Mouse (Mus musculus): ENCODE measurements around the gene Bid. TPM values are rescaled to one million over a fixed set of nuclear protein-coding genes. Genes with fewer than 3 reads are reported as not detected.

Gene Bid
- polyA plus RNA-seq, 1 experiment from 2014 or later, result 17.6 TPM

GRCm38 (mm10) chr6:120954241-120954640 is 37.6 kb upstream of the Bid start:
- Histone ChIP-seq H3K27me3 (ENCODE audit: control insufficient read depth, insufficient read depth, low read length) (no peaks in the 10 kb centered on the region), H3K4me2 (ENCODE audit: low read depth, low read length) (no peak overlapping the region), H3K36me3 (replicated peaks; ENCODE audit: control insufficient read depth, insufficient read depth, low read depth, low read length) (no peaks in the 10 kb centered on the region; the same call in 1 of the 2 replicates), H3K4me1 (ENCODE audit: control insufficient read depth, insufficient read depth, low read length) (no peaks in the 10 kb centered on the region), H3K27ac (replicated peaks; ENCODE audit: low read depth, low read length) (no peak overlapping the region), H3K9me3 (replicated peaks; ENCODE audit: control insufficient read depth, low read length) (no peaks in the 10 kb centered on the region), H3K4me3 (ENCODE audit: low read depth, low read length) (no peak overlapping the region), H3K9ac (replicated peaks; ENCODE audit: low read length) (no peak overlapping the region)
- DNase-seq (ENCODE audit: low spot score) (no peak), ATAC-seq (replicated peaks; ENCODE audit: insufficient number of reproducible peaks, low FRiP score, low TSS enrichment, low read depth) (no peak)
- WGBS, result 87% methylated on average over 8 of the region's 8 CpGs

GRCm38 (mm10) chr6:120952475-120952874 is 35.8 kb upstream of the Bid start:
- no peak overlapping the region for H3K27ac ChIP-seq (replicated peaks; ENCODE audit: low read depth, low read length)
- H3K9me3 ChIP-seq (replicated peaks; ENCODE audit: control insufficient read depth, low read length), result no peaks in the 10 kb centered on the region
- DNase-seq (ENCODE audit: low spot score), result no peak
- WGBS, result 90% methylated on average over 6 of the region's 6 CpGs
- H3K4me3 ChIP-seq (ENCODE audit: low read depth, low read length), result no peak overlapping the region
- no peak overlapping the region for H3K4me2 ChIP-seq (ENCODE audit: low read depth, low read length)
- H3K27me3 ChIP-seq (ENCODE audit: control insufficient read depth, insufficient read depth, low read length), result no peaks in the 10 kb centered on the region
- H3K4me1 ChIP-seq (ENCODE audit: control insufficient read depth, insufficient read depth, low read length), result no peaks in the 10 kb centered on the region
- H3K9ac ChIP-seq (replicated peaks; ENCODE audit: low read length), result no peak overlapping the region
- H3K36me3 ChIP-seq (replicated peaks; ENCODE audit: control insufficient read depth, insufficient read depth, low read depth, low read length), result no peaks in the 10 kb centered on the region
- ATAC-seq (replicated peaks; ENCODE audit: insufficient number of reproducible peaks, low FRiP score, low TSS enrichment, low read depth), result no peak

DNA sequence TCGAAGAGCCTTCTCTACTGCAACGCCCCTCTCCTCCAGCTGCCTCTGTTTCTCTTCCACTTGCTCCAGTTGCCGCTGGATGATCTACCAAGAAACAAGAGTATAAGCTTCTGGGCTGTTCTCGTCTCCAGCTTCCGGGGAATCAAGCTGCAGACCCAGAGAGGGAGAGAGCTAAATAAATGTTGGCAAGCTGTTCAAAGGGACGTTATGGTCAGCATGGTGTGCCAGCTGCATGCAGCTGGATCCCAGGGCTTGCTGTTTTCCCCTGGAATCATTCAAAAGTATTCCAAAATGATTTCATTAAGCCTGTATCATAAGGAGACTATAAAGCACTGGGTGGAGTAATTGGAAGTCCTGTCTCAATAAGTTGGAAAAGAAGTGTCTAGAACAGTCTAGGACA is 34.7 kb upstream of the Bid start:
- no peaks in the 10 kb centered on the region for H3K4me1 ChIP-seq (ENCODE audit: control insufficient read depth, insufficient read depth, low read length)
- no peaks in the 10 kb centered on the region for H3K9me3 ChIP-seq (replicated peaks; ENCODE audit: control insufficient read depth, low read length)
- ATAC-seq (replicated peaks; ENCODE audit: insufficient number of reproducible peaks, low FRiP score, low TSS enrichment, low read depth), result no peak
- no peaks in the 10 kb centered on the region for H3K36me3 ChIP-seq (replicated peaks; ENCODE audit: control insufficient read depth, insufficient read depth, low read depth, low read length)
- no peak overlapping the region for H3K4me3 ChIP-seq (ENCODE audit: low read depth, low read length)
- no peak overlapping the region for H3K9ac ChIP-seq (replicated peaks; ENCODE audit: low read length)
- WGBS, result 95% methylated on average over 6 of the region's 6 CpGs
- H3K27me3 ChIP-seq (ENCODE audit: control insufficient read depth, insufficient read depth, low read length), result no peaks in the 10 kb centered on the region
- no peak overlapping the region for H3K27ac ChIP-seq (replicated peaks; ENCODE audit: low read depth, low read length)
- no peak overlapping the region for H3K4me2 ChIP-seq (ENCODE audit: low read depth, low read length)
- DNase-seq (ENCODE audit: low spot score), result no peak

DNA sequence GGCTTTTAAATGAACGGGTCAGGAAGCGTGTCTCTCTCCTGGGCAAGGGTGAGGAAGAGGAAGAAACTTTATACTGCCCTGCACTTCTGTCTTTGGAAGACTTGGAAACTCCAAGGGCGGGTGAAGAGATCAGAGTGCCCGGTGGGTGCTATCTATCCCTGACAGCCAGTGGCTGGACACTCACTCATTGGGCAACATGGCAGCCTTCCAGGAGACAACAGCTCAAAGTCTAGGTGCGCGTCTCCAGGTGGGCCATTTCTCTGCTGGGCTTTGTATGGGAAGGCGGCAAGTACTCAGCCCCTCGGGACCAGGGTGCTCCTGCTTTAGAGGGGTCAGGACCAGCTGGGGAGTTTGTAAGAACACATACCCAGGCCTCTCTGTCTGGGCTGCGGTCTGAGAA is 28.9 kb upstream of the Bid start:
- no peaks in the 10 kb centered on the region for H3K27me3 ChIP-seq (ENCODE audit: control insufficient read depth, insufficient read depth, low read length)
- ATAC-seq (replicated peaks; ENCODE audit: insufficient number of reproducible peaks, low FRiP score, low TSS enrichment, low read depth), result no peak
- H3K4me1 ChIP-seq (ENCODE audit: control insufficient read depth, insufficient read depth, low read length), result no peaks in the 10 kb centered on the region
- 93% methylated on average over 9 of the region's 9 CpGs for WGBS
- H3K27ac ChIP-seq (replicated peaks; ENCODE audit: low read depth, low read length), result no peak overlapping the region
- no peaks in the 10 kb centered on the region for H3K9me3 ChIP-seq (replicated peaks; ENCODE audit: control insufficient read depth, low read length)
- H3K4me3 ChIP-seq (ENCODE audit: low read depth, low read length), result no peak overlapping the region
- no peak overlapping the region for H3K9ac ChIP-seq (replicated peaks; ENCODE audit: low read length)
- DNase-seq (ENCODE audit: low spot score), result no peak
- no peaks in the 10 kb centered on the region for H3K36me3 ChIP-seq (replicated peaks; ENCODE audit: control insufficient read depth, insufficient read depth, low read depth, low read length)
- no peak overlapping the region for H3K4me2 ChIP-seq (ENCODE audit: low read depth, low read length)

- Histone ChIP-seq H3K36me3 (replicated peaks; ENCODE audit: control insufficient read depth, insufficient read depth, low read depth, low read length) (no peaks in the 10 kb centered on the region), H3K4me3 (ENCODE audit: low read depth, low read length) (no peak overlapping the region), H3K4me2 (ENCODE audit: low read depth, low read length) (no peak overlapping the region), H3K4me1 (ENCODE audit: control insufficient read depth, insufficient read depth, low read length) (no peaks in the 10 kb centered on the region), H3K27ac (replicated peaks; ENCODE audit: low read depth, low read length) (no peak overlapping the region), H3K27me3 (ENCODE audit: control insufficient read depth, insufficient read depth, low read length) (no peaks in the 10 kb centered on the region), H3K9ac (replicated peaks; ENCODE audit: low read length) (no peak overlapping the region), H3K9me3 (replicated peaks; ENCODE audit: control insufficient read depth, low read length) (no peaks in the 10 kb centered on the region)
- WGBS, result 83% methylated on average over 5 of the region's 5 CpGs
- DNase-seq (ENCODE audit: low spot score), result no peak
- ATAC-seq (replicated peaks; ENCODE audit: insufficient number of reproducible peaks, low FRiP score, low TSS enrichment, low read depth), result no peak
Measured at GRCm38 (mm10) chr6:120943964-120944363, 27.3 kb upstream of the Bid start.

DNA sequence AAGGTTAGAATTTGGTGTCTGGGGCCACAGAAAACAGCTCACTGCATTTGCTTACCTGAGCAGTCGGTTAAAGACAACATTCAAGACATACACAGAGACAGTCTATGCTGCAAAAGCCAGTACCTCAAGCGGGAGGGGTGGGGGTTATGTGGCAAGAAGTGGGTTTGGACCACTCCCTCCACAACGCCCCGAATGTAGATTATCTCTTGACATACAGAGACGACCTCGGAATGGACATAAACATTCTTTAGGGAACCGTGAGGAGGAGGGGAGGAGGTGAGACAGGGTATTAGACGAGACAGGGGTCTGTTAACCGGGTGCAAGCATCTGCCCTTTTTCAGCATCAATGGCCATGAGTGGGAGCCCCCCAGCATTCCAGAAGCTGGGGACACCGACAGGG is 26.9 kb upstream of the Bid start:
- Histone ChIP-seq H3K4me3 (ENCODE audit: low read depth, low read length) (no peak overlapping the region), H3K4me1 (ENCODE audit: control insufficient read depth, insufficient read depth, low read length) (no peaks in the 10 kb centered on the region), H3K36me3 (replicated peaks; ENCODE audit: control insufficient read depth, insufficient read depth, low read depth, low read length) (no peaks in the 10 kb centered on the region), H3K9me3 (replicated peaks; ENCODE audit: control insufficient read depth, low read length) (no peaks in the 10 kb centered on the region), H3K27ac (replicated peaks; ENCODE audit: low read depth, low read length) (no peak overlapping the region), H3K9ac (replicated peaks; ENCODE audit: low read length) (no peak overlapping the region), H3K4me2 (ENCODE audit: low read depth, low read length) (no peak overlapping the region), H3K27me3 (ENCODE audit: control insufficient read depth, insufficient read depth, low read length) (no peaks in the 10 kb centered on the region)
- ATAC-seq (replicated peaks; ENCODE audit: insufficient number of reproducible peaks, low FRiP score, low TSS enrichment, low read depth) (no peak), DNase-seq (ENCODE audit: low spot score) (no peak)
- WGBS, result 88% methylated on average over 10 of the region's 10 CpGs

DNA sequence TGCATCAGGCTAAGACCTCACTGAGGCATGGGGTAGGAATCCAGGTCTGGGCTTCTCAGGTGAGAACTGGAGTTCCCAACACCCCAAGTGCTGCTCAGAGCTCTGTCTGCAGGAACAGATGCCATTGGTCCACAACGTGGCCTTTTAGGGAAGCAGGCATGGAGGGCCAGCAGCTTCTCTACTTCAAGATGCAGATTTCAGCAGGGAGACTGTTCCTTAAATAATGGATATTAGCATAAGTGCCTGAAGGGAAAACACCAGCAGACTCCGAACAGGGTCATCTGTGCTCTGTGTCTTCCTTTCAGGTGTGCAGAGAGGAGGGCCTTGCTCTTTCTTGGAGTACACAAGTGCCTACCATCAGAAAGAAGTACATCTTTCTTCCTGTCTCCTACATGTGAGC is 26.4 kb upstream of the Bid start:
- H3K36me3 ChIP-seq (replicated peaks; ENCODE audit: control insufficient read depth, insufficient read depth, low read depth, low read length), result no peaks in the 10 kb centered on the region
- no peaks in the 10 kb centered on the region for H3K9me3 ChIP-seq (replicated peaks; ENCODE audit: control insufficient read depth, low read length)
- H3K4me1 ChIP-seq (ENCODE audit: control insufficient read depth, insufficient read depth, low read length), result no peaks in the 10 kb centered on the region
- DNase-seq (ENCODE audit: low spot score), result no peak
- no peak overlapping the region for H3K27ac ChIP-seq (replicated peaks; ENCODE audit: low read depth, low read length)
- H3K4me2 ChIP-seq (ENCODE audit: low read depth, low read length), result no peak overlapping the region
- ATAC-seq (replicated peaks; ENCODE audit: insufficient number of reproducible peaks, low FRiP score, low TSS enrichment, low read depth), result no peak
- H3K27me3 ChIP-seq (ENCODE audit: control insufficient read depth, insufficient read depth, low read length), result no peaks in the 10 kb centered on the region
- WGBS, result 73% methylated on average over 2 of the region's 2 CpGs
- no peak overlapping the region for H3K9ac ChIP-seq (replicated peaks; ENCODE audit: low read length)
- H3K4me3 ChIP-seq (ENCODE audit: low read depth, low read length), result no peak overlapping the region

DNA sequence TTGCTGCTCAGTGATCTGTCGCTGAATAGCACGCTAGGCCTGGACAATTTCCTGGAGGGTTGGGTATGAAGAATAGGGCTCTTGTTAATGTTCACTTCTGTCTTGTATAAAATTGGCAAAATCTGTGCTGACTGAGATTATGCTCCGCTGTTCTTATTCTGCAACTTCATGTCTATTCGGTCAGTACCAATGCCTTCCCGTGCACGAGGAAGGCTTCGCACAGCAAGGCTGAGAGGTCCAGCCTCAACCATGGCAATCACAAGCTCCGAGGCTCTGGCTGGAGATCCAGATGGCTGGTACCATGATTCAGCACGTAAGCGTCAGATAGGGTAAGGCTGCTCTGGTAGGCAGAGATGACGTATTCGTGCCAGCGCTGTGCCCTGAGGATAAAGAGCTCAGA is 24.9 kb upstream of the Bid start:
- Histone ChIP-seq H3K27ac (replicated peaks; ENCODE audit: low read depth, low read length) (no peak overlapping the region), H3K9me3 (replicated peaks; ENCODE audit: control insufficient read depth, low read length) (no peaks in the 10 kb centered on the region), H3K9ac (replicated peaks; ENCODE audit: low read length) (no peak overlapping the region), H3K27me3 (ENCODE audit: control insufficient read depth, insufficient read depth, low read length) (no peaks in the 10 kb centered on the region), H3K4me2 (ENCODE audit: low read depth, low read length) (no peak overlapping the region), H3K4me1 (ENCODE audit: control insufficient read depth, insufficient read depth, low read length) (no peaks in the 10 kb centered on the region), H3K36me3 (replicated peaks; ENCODE audit: control insufficient read depth, insufficient read depth, low read depth, low read length) (no peaks in the 10 kb centered on the region), H3K4me3 (ENCODE audit: low read depth, low read length) (no peak overlapping the region)
- DNase-seq (ENCODE audit: low spot score), result no peak
- WGBS, result 94% methylated on average over 13 of the region's 13 CpGs
- no peak for ATAC-seq (replicated peaks; ENCODE audit: insufficient number of reproducible peaks, low FRiP score, low TSS enrichment, low read depth)

Data from embryonic facial prominence, embryonic 11.5 days (tissue).